Mouse (Mus musculus) c-Kit-positive CD71-negative TER-119-negative erythroid progenitor cells, embryonic 14.5 days (primary cell): Measurements from ENCODE around the gene Slc12a3.

Experiments used
- DNase-seq: peaks from one replicate; pipeline ENCODE4 v3.0.0-alpha.2; 2013; ENCODE audit warnings: low read depth

Gene Slc12a3

DNA sequence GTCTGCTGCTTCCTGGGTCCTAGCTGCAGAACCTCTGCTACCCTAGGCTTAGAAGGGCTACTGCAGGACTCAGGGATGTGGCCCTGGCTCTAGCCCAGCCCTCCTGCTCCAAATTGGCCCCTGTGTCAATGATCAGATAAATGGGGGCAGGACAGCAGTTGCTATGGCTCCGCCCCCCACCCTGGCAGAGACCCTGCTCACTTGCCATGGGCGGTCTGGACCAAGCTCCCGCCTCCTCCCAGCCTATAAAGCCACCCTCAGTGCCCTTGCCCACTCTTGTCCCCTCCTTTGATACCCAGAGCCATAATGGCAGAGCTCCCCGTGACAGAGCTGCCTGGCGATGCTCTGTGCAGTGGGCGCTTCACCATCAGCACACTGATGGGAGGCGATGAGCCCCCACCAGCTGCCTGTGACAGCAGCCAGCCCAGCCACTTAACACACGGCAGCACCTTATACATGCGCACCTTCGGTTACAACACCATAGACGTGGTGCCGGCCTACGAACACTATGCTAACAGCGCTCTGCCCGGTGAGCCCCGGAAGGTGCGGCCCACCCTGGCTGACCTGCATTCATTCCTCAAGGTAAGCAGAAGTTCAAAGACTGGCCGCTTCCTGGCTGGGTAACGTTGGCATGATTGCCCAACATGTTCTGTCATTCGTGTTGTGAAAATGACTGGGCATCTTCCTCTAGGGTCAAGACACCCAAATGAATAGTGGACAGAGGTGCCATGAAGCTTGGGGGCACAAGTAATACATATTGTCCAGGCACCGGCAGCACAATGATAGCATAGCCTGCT is at the start of gene Slc12a3:
Slc12a3 (plus strand) TSS at position 270 of the 797 bp plus-strand sequence.
- no peak for DNase-seq

DNA sequence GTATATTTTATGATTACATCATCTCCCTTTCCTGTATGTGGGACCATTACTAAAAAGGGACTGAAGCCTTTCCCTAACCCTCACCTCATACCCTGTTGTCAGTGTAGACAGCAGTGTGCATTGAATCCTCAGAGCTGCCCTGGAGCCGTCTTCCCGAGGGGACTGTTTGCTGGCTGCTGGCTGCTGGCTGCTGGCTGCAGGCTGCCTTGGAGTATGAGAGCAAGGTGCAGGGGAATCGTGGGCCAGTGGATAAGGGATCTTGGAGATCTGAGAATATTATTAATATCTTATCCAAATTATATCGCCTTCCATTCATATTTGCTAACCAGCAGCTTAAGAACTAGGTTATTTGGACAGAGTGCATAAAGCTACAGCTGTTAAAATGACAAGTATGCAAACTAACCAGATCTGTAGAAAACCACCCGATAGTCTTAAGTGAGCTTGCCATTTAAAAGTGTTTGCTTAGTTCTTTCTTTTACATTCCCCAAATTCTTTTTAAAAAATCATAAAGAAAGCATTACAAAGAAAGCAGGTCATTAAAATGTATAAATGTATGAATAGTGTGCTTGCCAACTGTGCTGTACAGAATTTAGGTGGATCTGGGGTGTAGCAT is 48.9 kb upstream of the Slc12a3 start:
- no peak for DNase-seq

DNA sequence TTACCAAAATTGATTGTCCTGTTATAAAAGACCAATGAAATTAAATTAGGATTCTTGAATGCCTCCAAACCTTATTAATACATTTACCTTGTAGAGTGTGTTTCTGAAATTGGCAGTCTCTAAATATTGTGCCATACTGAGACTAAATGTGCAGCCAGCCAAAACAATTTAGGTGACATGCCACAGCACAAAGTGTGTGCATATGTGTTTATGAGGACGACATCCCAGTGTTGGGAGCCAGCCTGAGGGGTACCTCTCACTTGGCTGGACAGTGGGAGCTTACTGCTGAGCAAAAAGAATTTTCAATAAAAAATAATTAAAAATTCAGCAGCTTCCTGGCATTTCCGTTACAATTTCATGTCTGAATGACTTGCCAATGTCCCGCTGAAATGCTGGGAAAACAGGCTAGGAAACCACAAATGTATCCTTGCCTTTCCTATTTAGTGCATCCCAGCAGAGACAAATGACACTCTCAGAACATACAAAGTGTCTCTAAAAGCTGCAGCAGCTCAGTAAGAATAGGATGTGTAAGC is 46.5 kb upstream of the Slc12a3 start:
- DNase-seq: no peak

DNA sequence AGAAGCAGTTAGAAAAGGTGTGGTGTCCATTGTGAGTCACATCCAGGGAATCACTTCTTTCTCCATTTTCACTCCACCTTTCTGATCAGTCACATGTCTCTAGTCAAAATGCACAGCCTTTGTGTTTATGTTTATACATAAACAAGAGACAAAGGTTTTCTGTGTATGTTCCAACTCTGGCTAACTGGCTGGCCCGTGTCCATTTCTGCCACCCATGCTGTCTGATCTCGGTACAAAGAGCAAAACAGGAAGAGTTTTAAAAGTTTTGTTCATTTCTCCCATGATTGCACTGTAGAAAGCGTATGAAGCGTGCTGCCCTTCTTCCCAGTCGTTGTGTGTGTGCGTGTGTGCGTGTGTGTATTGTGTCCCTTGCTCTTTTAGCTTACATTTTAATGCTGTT is 44.8 kb upstream of the Slc12a3 start:
- DNase-seq: no peak

DNA sequence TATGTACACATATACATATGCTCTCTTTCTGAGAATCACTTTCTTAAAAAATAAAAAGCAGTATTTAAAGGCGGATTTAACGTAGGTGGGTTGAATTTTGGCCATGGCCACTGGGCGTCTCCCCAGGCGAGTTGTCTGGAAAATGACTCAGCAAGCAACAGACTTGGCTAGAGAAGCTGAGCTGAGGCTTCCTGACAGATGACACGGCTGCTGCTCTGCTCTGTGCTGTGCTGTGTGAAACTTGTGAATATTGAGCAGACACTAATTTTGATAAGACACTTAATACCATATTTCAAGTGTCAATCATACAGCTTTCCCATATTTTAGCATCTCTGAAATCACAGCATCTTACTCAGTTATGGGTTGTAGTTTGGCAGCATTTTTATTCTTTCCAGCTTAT is 38.4 kb upstream of the Slc12a3 start:
- no peak for DNase-seq

DNA sequence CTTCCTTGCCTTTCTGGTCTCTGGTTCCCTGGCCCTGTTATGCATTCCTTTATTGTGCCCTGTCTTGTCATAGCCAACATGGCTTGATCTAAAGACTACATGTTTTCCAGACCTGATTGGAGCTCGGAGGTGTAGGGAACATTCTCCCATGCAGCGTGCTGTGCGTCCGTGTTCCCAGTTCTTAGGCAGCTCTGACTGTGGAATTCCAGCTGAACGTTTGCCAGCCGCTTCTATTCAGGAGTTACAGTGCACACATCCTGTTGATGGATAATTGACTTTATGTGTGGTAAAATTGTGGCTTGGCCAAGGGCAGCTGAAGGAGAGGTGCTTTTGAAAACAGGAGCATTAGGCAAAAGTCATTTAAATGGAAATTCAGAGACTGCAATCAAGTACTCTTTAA is 36.9 kb upstream of the Slc12a3 start:
- no peak for DNase-seq

DNA sequence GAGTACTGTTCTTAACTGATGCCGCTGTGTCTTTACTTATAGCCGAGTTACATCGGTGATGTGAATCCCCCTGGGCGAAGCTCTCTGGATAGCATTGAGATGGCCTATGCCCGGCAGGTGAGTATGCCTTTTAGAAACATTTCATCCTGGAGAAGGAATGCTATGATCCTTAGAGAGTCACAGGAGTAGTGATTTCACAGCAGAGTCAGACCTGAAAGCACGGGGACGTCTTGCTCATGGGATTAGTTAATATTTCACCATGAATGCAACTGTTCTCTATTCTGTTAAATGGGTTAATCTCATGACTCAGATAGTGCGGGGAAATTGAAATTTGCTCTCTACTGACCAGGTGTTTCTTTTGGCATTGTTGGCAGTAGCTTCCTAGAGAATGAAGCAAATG is 36.4 kb upstream of the Slc12a3 start:
- DNase-seq: no peak

DNA sequence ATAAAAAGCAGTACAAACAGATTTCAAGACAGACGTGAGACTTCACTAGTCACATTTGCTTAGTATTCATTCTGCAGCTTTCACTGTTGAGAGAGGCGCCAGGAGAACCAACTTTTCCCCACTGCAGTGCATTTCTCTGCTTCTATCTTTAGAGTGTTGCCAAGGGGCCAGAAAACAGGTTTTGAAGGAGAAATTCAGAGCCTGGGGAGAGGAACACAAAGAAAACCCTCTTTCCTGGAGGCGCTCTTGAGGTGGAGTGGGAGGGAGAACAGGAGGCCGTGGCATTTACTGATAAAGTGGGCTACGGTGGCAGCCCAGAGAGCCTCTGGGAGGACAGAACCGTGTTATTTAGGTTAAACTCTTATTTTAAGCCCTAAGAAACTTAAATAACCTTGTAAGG is 33.3 kb upstream of the Slc12a3 start:
- no peak for DNase-seq

DNA sequence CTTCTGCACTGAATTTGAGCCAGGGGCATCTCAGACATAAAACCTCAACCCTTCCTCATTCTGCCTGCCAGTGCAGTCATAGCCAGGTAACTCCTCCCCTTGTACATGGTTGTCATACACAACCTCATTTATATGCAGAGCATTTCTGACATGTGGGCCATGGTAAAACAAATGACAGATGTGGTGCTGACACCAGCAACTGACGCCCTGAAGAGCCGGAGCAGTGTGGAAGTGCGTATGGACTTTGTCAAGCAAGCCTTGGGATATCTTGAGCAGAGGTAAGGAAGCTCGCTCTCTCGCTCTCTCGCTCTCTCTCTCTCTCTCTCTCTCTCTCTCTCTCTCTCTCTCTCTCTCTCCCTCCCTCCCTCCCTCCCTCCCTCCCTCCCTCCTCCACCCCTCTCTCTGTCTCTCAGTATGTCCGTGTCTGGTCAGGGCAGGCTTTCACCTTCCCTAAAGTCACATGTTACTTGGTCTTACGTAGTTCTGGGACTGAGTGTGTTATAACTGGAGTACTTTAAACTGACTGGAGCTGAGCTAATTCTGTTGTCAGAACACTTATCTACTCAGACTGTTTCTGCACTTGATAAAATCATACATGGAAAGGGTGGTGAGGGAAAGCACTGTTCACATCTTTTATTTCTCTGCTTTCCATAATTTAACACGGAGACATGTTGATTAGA is 32.5 kb upstream of the Slc12a3 start:
- DNase-seq: no peak

DNA sequence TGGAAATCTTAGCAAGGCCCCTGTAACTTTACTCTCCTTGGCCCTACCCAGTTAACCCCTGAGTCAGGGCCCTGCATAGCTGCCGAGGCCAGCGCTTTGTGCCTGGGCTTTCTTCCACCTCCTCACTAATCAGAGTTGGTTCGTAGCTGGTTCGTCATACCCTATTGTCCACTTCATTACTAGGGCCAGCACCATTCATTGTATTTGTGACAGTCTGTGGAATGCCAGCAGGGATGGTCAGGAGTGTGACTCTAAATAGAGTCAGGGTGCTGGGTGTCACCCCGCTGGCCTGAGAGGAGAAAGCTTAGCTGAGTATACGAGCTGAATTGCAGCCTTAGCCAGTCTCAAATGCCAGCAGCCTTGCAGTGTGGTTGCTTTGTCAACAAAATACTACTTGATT is 31.9 kb upstream of the Slc12a3 start:
- no peak for DNase-seq

DNA sequence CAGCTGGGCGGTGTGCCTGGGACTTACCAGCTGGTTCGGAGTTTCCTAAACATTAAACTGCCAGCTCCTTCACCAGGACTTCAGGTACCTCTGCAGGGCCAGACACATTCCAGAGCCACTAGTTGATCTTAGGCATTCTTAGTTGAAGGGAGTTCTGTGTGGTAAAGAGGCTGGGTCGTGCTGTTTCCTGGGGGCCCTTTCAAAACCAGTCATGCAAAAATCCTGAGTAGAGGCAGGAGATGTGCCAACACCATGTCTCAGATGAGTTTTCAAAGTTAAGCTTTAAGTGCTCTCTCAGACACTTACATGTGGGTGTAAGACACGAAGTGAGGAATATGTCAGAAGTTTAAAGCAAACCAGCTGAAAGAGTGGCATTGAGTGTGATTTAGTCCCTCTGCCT is 28.2 kb upstream of the Slc12a3 start:
- no peak for DNase-seq

DNA sequence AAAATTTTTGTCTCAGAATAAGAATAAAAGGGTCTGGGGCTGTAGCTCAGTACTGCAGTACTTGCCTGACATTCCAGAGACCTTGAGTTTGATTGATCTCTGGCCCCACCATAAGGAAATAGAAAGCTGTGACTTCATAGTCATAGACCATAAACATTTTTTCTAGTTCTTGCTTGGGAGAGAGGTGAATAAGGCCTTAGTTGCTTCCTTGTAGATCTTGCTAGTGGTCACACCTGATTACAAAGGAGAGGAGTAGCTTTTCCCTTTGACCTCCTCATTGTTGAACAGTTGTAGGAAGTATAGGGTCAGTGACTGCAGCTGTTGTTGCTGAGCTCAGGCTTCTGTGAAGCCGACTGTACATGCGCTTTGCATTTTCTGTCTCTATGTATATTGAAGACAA is 24.6 kb upstream of the Slc12a3 start:
- DNase-seq: no peak

DNA sequence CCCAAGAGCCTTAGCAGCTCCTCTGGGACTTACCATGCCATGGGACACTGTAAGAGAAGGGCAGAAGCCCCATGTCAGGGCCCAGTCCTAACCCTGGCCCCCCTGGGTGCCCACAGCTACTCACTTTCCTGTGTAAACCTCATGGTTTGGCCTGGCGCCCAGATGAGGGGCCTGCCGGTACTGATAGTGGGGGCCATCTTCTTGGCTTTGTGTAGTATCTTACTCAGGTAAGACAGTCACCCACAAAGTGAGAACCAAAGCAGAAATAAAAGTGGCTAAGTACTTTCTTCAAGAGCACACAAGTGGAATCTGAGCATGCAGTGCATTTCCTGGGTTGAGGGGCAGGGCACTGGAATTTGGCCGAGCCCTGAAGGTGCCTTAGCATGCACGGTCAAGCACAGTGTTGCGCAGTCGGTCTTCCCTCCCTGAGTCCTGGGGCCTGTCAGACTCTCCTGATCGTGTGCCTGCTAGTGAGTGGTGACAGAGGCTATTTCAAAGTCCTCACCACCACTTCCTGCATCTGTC is 21.9 kb upstream of the Slc12a3 start:
- DNase-seq: no peak

DNA sequence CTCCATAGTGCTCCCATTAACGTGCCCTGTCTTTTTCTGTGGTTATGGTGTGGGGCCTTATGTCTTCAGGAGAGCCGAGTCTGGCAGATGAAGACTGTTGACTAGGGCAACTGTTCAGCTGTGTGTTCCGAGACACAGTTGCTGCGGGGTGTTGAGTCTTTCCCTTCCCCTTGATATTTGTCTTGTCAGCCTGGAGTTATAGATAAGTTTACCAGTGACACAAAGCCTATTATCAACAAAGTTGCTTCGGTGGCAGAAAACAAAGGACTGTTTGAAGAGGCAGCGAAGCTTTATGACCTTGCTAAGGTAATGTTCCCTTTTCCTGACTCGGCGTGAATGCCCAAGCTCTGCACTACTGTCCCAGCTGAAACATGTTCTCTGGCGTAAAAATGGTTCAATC is 21.3 kb upstream of the Slc12a3 start:
- DNase-seq: peak; percentile 10

DNA sequence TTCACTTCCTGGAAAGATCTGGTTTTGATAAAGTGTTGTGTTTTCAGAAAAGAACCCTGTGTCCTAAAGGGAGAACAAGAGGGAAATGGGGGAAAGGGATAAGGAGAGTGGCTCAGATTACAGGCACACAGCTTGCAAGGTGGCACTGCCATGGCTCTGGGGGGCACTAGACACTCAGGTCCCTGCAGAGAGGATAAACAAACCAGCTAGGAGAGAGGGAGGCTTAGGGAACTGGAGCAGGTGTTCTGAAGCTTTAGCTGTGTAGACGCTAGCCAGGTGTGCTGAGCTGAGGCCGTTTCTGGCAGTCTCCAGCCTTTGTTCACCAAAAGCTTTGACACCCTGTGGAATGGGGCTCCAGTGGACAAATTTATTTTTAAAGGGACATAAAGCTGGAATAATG is 14.9 kb upstream of the Slc12a3 start:
- no peak for DNase-seq

DNA sequence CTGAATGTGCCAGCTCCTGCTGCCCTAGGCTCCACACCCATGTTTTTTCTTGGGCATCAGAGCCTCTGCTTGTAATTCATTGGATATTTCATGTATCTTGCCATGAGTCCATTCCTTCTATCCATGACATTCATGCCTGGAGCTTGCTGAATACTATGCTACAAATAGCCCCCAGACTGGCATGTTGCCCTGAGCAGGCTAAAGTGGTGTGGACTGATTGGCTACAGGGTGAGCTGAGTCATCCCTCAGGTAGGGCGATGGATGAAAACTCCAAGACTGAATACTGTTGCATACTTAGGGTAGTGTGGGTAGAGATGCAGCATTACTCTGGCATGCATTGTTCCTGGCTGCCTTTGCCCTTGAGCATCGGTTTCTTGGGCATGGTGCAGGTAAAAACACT is 11.8 kb upstream of the Slc12a3 start:
- no peak for DNase-seq

DNA sequence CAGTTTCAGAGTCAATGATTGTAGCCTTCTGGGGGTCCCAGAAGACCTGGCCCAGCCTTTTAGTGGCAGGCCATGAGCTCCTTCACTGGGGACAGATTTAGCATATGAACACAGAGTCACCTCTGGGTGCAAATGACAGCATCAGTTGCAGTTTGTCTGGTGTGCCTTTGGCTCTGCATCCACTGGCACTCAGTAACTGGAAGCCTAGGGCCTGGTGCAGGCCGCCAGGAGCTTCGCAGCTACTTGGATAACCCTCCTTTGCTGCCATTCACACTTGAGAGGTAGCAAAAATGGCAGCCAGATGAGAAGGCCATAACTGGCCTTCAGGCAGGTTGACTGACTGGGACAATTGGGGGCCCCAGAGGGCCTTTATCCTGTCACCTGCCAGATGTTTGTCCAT is 11.3 kb upstream of the Slc12a3 start:
- DNase-seq: no peak

DNA sequence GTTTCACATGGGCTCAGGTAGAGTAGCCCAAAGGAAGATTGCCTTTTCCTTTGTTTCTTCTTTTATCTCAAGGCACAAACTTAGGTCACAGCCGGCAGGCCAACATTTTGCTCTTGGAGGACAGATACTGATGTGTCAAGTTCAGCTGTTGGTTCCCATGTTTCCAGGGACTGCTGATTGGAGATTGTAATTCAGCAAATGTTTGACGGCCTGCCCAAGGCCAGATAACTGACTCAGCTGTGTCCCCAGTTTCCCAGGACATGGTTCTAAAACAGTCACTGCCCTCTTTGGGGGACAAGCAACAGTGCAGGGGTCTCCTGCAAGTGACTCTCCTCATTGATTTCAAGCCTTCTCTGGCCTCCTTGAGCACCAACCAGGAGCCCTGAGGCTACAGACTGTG is 9.0 kb upstream of the Slc12a3 start:
- DNase-seq: no peak

DNA sequence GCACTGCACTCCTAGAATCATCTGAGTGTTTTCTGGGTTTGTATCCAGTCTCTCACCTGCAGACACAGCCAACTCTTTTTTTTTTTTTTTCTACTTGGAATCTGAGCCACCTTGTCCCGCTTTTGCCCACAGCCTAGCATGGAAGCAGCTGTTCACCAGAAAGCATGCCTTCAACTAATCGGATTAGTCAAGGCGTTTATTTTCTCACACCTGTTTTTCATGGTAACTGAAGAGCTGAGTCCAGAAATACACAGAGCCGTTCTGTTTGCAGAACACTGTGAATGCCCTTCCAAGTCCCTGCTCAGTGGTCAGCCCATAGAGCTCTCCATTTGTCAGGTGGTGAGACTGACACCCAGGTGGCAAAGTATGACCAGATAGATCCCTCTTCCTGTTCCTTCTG is 6.9 kb upstream of the Slc12a3 start:
- no peak for DNase-seq

DNA sequence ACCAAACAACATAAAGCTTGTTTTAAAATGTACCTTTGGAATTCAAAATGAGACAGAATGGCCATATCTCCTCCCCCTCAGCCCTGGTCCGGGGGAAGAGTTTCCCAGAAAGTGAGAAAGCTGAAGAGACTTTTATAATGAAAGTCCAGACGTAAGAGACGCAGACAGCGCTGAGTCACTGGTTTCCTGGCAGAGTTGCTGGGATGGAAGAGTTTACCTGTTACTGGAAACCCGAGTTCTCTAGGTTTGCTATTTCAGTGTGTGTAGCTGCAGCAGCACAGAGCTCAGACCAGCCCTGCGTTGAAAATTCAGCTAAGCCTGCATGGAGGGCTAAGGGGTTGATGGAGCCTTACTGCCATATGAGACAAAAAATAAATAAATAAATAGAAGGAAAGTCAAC is 6.0 kb upstream of the Slc12a3 start:
- no peak for DNase-seq

DNA sequence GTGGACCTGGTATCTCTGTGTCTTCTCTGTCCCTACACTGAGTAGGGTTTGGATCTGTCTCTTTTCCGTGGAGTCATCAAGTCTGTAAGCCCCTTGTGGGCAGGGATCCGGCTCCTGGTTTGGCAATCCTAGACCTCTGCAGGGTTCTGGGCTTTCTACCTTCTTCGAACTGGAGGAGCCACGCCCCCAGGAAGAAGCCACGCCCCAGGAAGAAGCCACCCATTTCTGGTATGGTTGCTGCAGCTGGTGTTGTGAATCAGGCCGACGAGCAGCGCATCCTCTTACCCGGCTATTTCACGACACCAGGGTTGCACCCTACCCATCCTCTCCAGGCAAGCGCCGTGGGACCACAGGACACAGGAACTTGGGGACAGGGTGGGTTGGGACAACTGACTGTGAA is 4.9 kb upstream of the Slc12a3 start:
- DNase-seq: no peak

DNA sequence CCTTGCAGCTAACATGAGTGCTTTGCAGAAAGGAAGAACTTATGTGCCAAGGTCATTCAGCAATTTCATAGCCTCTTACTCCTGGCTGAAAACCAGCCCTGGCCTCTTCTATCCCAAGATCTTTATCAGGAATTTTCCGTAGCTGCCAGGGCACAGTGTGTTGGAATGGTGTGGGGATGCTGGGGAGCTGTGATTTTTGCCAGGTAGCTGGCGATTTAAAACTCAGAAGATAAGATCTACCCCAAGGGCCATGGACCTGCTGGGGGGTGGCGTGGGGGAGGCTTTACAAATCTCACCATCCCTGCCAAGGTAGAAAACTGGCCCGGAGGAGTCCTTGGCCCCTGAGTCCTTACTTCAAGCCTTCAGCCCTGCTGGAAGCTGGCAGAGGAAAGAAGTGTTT is 3.0 kb upstream of the Slc12a3 start:
- DNase-seq: no peak

DNA sequence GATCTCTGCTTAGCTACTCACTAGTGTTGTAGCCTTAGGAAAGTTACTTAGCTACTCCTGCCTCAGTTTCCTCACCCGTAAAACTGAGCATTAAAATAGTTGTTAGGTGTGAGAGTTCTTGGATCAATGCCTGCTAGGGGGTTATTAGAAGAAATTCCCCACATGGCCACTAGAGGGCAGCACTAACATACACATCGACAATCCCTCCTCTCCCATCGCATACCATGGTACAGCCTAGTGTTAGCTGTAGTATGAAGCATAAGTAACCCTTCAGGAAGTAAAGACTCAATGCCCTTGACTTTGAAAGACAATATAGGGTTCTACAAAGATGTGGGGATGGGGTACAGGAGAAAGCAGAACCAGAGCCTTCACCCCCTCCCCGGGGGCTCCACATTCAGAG is 1.7 kb downstream of the Slc12a3 start:
- DNase-seq: peak; percentile 73
